Mouse (Mus musculus) urinary bladder, adult 2 months (tissue): ENCODE measurements at regions not wholly inside any gene's neighbourhood (a gene's known extent, or its start where the extent isn't known, plus 50 kb on each side); places are given as distances from the start of the nearest gene placed in this dataset.

Experiments used
- DNase-seq: peaks from one replicate; pipeline ENCODE4 v3.0.0; 2022; ENCODE audit warnings: low spot score

DNA sequence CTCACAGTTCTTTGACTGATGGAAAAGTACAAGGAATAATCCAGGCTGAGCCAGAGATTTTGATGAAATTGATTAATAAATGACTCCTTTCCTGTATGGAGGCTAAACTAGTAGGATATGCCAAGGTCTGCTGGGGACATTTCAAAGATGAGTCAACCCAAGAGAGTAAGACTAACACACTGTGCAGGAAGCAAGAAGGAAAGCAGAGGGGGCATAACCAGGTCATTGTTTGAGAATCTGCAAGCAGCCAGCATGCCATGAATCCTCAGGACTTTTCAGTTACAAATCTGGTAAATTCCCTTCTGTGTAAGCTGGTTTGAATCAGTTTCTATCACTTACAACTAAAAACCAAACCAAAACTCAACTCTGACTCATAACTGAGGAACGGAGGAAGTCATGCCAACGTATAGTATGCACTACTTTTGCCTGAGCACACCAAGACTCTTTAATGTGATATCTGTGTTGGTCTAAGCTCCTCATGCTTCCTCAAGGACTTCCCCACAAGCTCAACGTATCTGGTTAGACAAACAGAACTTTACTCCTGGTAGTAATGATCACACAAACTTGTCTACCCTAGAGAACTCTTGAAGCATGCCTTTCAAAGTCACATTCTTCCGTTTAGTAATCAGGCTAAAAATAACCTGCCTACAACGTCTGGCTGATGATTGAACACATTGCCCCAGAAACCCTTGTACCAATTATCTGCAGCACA is 314.0 kb upstream of the Adamts9 start:
- DNase-seq: no peak

DNA sequence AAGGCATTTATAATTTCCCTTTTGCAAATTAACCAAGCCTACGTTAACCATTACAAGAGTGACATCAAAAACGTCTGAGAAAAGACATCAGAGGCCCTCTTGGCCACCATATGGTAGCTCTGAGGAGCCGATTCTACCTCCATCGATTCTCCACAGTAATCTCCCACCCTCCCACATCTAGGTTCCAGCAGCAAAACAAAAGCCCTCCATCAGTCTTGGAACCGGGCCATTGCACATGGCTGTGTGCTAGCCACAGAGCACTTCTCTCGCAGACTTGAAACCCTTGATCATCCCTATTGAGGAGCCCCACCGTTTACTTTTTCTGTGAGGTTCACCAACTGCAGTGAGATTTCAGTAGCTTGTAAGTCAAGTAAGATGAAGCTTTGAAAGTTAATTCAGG is 310.5 kb upstream of the Adamts9 start:
- no peak for DNase-seq

DNA sequence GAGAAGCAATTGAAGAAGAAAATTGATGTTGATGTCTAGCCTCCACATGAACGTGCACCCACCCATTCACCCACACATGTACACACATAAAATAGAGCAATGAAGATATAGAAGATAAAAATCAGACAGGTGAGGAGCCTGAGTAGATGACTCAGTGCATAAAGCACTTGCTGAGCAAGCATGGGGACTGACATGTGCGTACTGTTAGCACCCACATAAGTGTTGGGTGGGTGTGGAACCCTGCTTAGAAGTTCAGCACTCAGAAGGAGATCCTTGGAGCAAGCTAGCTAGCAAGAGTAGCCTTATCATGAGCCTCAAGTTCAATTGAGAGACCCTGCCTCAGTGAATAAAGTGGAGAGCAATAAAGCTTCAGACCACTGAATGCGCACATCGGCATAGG is 305.7 kb upstream of the Adamts9 start:
- no peak for DNase-seq

GRCm38 (mm10) chr6:93246498-93247242 is 303.4 kb upstream of the Adamts9 start:
- no peak for DNase-seq

DNA sequence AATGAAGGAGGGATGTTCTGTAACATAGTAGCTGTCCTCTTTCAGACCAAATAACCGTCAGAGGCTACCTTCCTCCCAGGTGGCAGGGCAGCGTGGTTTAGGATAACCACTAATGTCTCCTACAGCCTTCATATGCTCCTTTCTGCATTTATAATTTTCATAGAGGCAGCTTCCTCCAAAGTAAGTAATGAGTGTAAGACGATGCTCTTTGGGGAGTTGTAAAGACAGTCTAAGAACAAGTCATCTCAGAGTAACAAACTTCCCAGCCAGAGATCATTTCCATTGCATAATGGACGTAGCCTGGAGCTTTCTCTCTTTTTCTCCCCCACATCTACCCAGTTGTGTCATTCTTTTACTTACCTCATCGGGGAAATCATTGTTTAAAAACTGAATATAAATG is 292.3 kb upstream of the Adamts9 start:
- no peak for DNase-seq

GRCm38 (mm10) chr6:93232636-93233035 is 289.3 kb upstream of the Adamts9 start:
- DNase-seq: no peak

GRCm38 (mm10) chr6:93230450-93230849 is 287.2 kb upstream of the Adamts9 start:
- DNase-seq: no peak

DNA sequence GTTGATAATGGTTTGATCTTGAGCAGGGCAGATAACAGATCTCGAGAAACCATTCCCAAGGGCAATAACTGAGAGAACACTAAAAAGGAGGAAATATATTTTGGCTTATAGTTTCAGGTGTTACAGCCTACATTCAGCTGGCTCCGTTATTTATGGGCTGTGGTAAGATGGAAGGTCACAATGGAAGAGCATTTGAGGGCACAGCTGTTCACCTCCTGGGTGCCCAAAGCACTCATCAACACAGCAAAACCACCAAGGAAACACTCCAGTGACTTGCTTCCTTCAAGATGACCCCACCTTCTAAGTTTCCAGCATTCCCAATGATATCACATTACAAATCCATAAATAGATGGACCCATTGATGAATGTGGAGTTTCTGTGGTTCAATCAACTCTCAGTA is 286.0 kb upstream of the Adamts9 start:
- no peak for DNase-seq

DNA sequence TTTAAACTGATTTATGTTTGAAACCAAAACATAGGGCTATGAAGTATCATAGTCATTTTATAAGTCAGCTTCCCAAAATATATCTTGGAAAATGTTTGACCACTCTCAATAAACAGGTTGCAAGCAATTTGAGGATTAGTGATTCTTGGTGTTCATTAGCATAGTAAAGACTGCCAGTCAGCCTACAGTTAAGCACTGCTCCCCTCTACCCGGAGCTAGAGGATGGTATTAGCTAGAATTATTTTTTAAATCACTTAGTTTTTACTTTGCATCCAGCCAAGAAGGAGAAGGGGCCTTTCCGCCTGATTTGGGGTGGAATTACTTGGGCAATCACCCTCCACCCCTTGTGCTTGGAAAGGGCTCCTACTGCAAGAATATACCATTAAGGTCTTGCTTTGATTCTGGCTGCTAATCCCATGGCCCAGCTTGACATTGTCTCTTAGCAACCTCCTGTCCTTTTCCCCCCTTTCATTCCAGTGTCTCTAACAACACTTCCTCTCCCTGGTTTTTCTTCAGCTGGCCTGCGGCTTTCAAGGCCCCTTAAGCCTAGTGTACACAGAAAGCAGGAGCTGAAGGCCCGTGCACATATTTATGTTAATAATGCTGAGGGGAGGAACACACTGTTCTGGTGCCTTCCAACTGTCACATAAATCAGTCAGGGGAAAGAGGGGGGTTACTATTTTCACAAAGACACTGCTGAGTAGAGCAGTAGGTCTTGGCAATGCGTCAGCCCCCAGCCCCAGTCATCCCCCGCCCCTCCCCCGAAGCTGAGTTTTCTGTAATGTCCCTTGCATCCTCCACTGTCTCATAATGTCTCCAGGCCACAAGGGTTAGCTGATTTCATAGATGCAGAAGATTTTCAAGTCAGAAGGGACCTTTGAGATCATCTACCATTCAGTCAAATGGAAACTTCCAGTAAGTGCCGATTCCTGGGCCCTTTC is 280.6 kb upstream of the Adamts9 start:
- no peak for DNase-seq

DNA sequence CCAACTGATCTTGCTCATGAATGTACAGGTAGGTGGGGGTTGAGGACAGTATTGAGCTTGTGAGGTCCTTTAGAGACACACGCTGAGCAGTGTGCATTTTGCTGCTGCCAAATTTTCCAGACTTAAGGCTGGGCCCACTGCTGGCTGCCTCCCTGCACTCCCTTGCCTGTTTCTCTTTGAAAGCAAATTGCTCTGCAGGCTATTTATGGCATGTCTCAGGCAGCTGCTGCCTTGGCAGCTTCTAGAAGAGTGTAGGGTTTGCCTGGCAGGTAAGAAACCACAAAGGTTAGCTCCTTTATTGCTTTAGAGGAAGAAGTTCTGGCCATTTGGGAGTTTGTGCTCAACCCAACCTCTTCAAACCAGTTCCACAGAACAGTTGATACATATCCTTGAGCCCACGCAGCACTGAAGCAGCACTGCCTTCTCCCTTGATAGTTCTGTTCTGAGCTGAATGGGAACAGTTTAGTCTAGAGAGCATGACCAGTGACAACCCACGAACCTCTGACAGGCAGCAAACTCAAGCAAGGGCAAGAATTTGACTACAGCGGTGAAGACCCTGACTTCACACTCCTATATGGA is 274.8 kb upstream of the Adamts9 start:
- DNase-seq: no peak

- DNase-seq: no peak
These were observed 257.6 kb upstream of the Adamts9 start for GRCm38 (mm10) chr6:93200886-93201285.

DNA sequence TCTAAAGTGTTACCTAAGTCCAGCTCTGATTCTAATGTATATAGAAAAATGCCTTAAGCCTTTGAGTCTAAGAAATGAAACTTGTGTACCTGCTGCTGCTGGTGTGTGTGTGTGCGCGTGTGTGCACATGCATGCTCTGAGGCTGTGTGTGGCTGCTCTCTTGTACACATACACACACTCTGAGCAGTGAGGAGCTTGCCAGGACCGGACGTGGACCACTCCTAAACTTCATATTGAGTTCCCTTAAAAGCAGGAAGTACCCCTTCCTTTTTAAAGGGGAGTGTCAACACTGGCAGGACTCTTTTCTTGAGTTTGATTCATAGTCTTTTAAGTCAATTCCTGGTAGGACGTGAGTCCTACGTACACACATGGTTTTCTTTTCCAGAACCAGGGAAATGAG is 251.4 kb upstream of the Adamts9 start:
- no peak for DNase-seq

DNA sequence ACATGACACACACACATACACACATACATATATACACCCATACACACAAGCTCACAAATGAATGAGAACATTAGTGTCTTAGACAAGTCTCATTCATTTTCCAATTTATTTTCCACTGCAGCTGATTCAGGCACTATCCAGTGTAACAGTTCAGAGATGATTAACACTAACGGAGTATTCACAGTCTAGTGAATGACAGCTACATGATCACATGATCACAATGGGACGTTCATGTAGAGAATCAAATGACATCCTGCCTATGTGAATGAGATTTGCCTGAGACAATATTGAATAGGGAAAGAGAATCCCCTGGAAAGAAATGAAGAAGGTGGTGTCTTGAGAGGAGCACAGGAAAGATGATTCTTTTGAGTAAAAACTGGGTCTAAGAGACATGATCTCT is 249.7 kb upstream of the Adamts9 start:
- no peak for DNase-seq

- DNase-seq: no peak
These were observed 247.7 kb upstream of the Adamts9 start for GRCm38 (mm10) chr6:93190986-93191385.

- DNase-seq: no peak
These were observed 225.2 kb upstream of the Adamts9 start for GRCm38 (mm10) chr6:93168526-93168925.

DNA sequence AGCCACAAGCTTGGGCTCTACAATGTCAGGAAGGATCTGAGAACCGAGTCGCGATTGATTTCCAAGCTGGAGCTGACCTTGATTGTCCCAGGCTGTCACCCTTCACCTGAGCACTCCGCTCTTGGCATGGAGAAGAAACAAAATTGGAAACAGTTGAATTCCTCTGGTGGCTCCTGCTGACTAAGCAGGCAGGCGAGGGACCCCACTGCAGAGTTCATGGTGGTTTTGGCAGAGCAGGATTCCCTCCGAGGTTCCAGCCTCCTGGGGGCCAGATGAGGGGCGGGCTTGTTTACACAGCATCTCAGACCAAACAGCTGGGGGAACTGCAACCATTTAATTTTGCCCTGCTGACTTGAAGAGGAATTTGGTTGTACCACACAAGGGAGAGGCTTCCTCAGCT is 224.0 kb upstream of the Adamts9 start:
- no peak for DNase-seq

DNA sequence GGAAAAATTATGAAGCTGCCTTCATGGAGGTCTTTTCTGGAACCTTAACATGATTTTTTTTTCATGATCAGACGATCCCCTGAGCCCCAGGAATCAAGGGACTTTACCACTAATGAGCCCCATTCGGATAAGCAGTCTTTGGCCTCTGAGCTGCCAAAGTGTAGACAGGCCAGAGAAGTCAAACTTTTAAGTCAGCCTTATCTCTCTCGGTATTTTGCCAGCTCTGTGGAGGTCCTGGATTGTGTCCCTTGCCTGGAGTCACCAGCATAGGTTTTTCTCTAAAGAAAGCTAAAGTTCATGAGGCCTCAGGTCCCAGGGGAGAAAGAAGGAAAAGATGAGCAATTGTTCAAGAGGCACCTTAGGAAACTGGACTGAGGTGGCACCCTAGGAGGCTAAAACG is 222.7 kb upstream of the Adamts9 start:
- DNase-seq: no peak

- DNase-seq: no peak
These were observed 209.3 kb upstream of the Adamts9 start for GRCm38 (mm10) chr6:93152431-93153208.

DNA sequence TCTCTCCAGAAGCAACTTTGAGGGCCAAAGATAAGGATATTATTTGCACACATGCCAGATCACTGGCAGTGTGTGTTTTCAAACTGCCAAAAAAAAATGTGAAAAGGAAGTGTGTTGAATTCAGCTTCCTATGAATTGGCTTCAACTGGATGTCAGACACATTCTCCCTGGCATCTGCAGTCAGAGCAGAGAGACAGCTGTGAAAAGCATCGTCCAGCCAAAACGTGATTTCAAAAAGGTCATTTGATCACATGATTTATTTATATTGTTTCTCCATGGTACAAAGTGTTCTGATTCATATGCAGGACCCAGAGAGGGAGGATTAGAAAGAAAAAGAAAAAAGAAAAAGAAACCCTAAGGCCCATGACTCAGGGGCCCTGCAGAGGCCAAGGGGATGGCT is 207.2 kb upstream of the Adamts9 start:
- no peak for DNase-seq

GRCm38 (mm10) chr6:93149956-93150355 is 206.7 kb upstream of the Adamts9 start:
- DNase-seq: no peak

GRCm38 (mm10) chr6:93140331-93140731 is 197.0 kb upstream of the Adamts9 start:
- no peak for DNase-seq
